Mouse (Mus musculus) gastrocnemius, postnatal 14 days (tissue): ENCODE results near the gene Atp5g1. TPM values are rescaled to one million over a fixed set of nuclear protein-coding genes. Genes with fewer than 3 reads are reported as not detected.

Source experiments
- DNase-seq: peaks from one replicate; pipeline ENCODE4 v3.0.0; 2021; ENCODE audit warnings: mixed read lengths
- intact Hi-C: fragments of 180-260 bp; cut with DNase I; formaldehyde crosslinking; loops from one replicate; pipeline ENCODE4 v1.15.1; 2025; ENCODE audit warnings: low total_unique reads
- total RNA-seq, 2 experiments: library from RNA; stranded (reverse); gene quantifications; 2 replicates each; pipeline ENCODE4 v1.2.3; 2021

Gene Atp5g1
- total RNA-seq, 2 experiments from 2014 or later: 1,272 to 1,516 TPM

GRCm38 (mm10) chr11:96034596-96035052, 40.8 kb downstream of the Atp5g1 start, which contains the start of gene Snf8:
Gene Snf8 (plus strand): TSS chr11:96034885.
- DNase-seq: peak; percentile 94
- intact Hi-C loops: no loop called here

- no peak for DNase-seq
- intact Hi-C loops: no loop called here
Observed at GRCm38 (mm10) chr11:96034116-96034515, 41.4 kb downstream of the Atp5g1 start.

DNA sequence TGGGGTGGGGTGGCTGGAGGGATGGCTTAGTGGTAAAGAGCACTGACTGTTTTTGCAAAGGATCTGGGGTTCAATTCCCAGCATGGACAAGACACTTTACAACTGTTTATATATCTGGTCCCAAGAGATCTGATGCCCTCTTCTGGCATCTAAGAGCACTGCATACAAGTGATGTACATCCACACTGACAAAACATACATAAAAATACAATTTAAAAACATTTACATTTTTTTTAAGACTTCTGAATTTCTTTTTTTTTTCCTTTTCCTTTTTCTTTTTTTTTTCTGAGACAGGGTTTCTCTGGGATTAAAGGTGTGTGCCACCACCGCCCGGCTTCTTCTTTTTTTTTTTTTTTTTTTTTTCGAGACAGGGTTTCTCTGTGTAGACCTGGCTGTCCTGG, 42.2 kb downstream of the Atp5g1 start:
- intact Hi-C loops: no loop called here

DNA sequence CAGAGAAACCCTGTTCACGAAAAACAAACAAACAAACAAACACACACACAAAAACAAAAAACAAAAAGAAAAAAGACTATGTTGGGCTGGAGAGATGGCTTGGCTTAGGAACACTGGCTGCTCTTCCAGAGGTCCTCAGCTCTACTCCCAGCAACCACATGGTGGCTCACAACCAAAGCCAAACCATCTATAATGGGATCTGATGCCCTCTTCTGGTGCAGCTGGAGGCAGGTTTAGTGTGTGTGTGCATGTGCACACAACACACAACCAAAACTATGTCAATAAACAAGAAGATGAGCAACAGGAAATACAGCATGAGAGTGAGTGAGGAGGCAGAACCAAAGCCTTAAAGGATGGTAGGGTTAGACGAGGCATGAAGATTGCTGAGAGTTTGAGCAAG, 43.8 kb downstream of the Atp5g1 start:
- no peak for DNase-seq
- intact Hi-C loops: no loop called here

More for the DNA sequence above, 42.2 kb downstream of the Atp5g1 start:
- DNase-seq: no peak

GRCm38 (mm10) chr11:96030571-96030970, 44.9 kb downstream of the Atp5g1 start:
- intact Hi-C loops: no loop called here
- DNase-seq: no peak

DNA sequence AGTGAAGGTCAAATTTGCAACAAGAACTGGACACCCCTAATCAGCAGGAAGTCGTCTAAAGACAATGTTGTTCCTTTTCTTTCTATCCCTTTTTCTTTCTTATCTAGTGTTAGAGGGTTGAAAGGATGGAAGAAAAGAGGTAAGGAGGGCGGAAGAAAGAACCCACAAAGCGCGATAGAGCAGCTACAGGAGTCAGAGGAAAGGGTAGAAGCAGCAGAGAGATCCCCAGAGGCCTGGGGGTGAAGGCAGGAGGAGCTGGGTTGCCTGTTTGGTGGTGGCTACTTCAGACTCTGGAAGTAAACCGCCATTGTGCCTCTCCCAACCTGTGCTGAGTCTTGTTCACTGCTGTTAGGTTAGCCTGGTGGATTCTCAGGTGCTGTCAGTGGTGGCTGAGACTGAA, 47.3 kb downstream of the Atp5g1 start:
- DNase-seq: no peak
- intact Hi-C loops: no loop called here

GRCm38 (mm10) chr11:96020622-96021021, 54.8 kb downstream of the Atp5g1 start:
- no peak for DNase-seq
- intact Hi-C loops: no loop called here

Other genes with a start within 250 kb of the Atp5g1 start
- gene Gngt2, start 238.5 kb downstream of the Atp5g1 start, total RNA-seq: 1 to 10 TPM; 7.1 to 8.1 TPM
- 1 to 10 TPM; 3.3 to 4.9 TPM for gene Abi3, start 233.2 kb downstream of the Atp5g1 start, total RNA-seq
- not detected for gene B4galnt2, start 160.8 kb downstream of the Atp5g1 start, total RNA-seq
- gene Igf2bp1, start 69.7 kb downstream of the Atp5g1 start, total RNA-seq: under 1 TPM; 0.10 to 0.11 TPM
- not detected for gene Gip, start 51.1 kb downstream of the Atp5g1 start, total RNA-seq
- gene Snf8, start 40.8 kb downstream of the Atp5g1 start, total RNA-seq: 10 to 100 TPM; 27.6 to 31.7 TPM
- gene Ube2z, start 10.3 kb downstream of the Atp5g1 start, total RNA-seq: 10 to 100 TPM; 17.6 to 19.9 TPM
- gene Calcoco2, start 36.3 kb upstream of the Atp5g1 start, total RNA-seq: not detected
- gene Ttll6, start 58.1 kb upstream of the Atp5g1 start, total RNA-seq: not detected
- not detected for gene Hoxb13, start 118.6 kb upstream of the Atp5g1 start, total RNA-seq
- under 1 TPM; 0.49 to 0.59 TPM for gene Hoxb9, start 195.8 kb upstream of the Atp5g1 start, total RNA-seq
- gene Hoxb8, start 206.2 kb upstream of the Atp5g1 start, total RNA-seq: under 1 TPM; 0.71 to 0.74 TPM
- 1 to 10 TPM; 1.5 to 1.6 TPM for gene Hoxb7, start 211.0 kb upstream of the Atp5g1 start, total RNA-seq
- under 1 TPM; 0.43 to 0.75 TPM for gene Hoxb6, start 216.8 kb upstream of the Atp5g1 start, total RNA-seq
- gene Hoxb5, start 227.7 kb upstream of the Atp5g1 start, total RNA-seq: under 1 TPM; 0.90 to 0.91 TPM
- under 1 TPM; 0.51 to 0.53 TPM for gene Hoxb4, start 242.6 kb upstream of the Atp5g1 start, total RNA-seq
- gene Hoxb3, start 247.7 kb upstream of the Atp5g1 start, total RNA-seq: under 1 TPM; 0.66 to 0.80 TPM